Mouse (Mus musculus) left cerebral cortex, postnatal 10 days (tissue): ENCODE measurements around the gene Jtb. TPM values are rescaled to one million over a fixed set of nuclear protein-coding genes. Genes with fewer than 3 reads are reported as not detected.

ENCODE experiments used
- DNase-seq, 2 experiments: peaks; one replicate each; pipeline ENCODE4 v3.0.0; 2021 to 2022; ENCODE audit warnings: low spot score in 2 of 2, mixed read lengths in 1 of 2; ENCODE audit errors: extremely low spot score in 1 of 2
- intact Hi-C: fragments of 180-260 bp; cut with DNase I; formaldehyde crosslinking; loops from one replicate; pipeline ENCODE4 v1.15.1; 2025
- total RNA-seq, 2 experiments: library from RNA; stranded (reverse); gene quantifications; 2 replicates each; pipeline ENCODE4 v1.2.3; 2021

Jtb gene
- total RNA-seq: 10 to 100 TPM; 43.7 to 44.4 TPM

DNA sequence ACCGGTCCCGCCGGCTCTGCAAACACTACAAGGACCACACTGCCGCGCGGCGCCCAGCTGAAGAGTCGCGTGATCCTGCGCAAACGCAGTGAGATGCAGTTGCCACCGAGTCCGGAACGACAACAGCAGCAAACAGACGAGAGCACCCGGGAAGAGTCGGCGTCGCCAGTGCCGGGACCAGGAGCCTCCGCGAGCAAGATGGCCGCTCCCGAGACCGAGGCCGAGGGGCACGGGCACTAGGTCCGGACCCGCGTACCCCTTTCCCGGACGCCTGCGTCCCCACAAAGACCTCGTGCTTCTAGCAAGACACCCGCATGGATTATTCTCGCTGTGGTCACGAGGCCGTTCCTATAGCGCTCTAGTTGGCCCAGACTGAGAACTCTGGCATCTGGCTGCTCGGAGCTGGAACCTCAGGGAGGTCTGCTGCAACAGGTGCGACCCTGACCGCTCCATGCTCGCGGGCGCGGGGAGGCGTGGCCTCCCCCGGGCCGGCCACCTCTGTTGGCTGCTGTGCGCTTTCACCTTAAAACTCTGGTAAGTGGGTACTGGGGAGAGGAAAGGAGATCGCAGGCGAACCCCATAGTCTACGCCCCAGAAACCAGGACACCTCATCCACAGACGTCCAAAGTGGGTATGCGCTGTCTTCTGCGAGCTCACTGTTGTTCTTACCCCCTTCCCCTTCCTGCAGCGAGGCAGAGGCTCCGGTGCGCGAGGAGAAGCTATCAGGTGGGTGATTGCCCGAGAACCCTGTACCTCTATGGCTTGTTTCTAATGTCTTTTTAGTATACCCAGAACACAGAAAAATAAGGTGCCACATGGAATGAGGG lies at the start of gene Jtb:
Gene Jtb (plus strand): TSS at position 91 of the 827 bp plus-strand sequence.
- peak; percentile 94 for DNase-seq
- intact Hi-C loops: no loop called here

GRCm38 (mm10) chr3:90183581-90183980 lies 47.8 kb upstream of the Jtb start:
- intact Hi-C loops: no loop called here

DNA sequence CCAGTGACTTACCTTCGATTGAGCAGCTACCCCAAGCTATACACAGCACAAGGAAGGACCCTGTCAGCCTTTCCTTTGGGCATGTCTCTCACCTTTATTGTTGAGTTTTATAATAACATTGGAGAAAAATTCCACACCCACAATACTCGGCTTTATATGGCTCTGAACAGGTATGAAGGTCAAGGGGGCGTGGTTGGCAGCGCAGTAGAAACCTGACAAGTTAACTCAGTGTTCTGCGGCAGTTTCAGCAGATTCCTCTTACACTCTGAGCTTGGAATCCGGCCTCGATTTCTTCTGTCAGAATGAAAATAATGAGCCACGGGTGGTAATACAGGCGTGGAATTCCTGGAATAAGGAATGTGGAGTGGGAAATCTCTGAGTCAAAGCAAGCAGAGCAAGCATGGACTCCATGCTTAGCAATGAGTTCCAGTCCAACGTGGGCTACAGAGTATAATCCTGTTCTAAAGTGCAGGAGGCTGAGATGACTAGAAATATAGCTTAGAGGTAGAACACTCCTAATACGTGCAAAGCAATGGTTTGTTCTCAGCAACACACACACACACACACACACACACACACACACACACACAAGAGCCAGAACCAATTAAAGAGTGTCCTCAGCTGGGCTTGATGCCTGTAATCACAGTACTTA lies 40.4 kb upstream of the Jtb start:
- DNase-seq: no peak
- intact Hi-C loops: no loop called here

More at GRCm38 (mm10) chr3:90183581-90183980, 47.8 kb upstream of the Jtb start:
- peak in 1 of 2 experiments; percentile 29 for DNase-seq

DNA sequence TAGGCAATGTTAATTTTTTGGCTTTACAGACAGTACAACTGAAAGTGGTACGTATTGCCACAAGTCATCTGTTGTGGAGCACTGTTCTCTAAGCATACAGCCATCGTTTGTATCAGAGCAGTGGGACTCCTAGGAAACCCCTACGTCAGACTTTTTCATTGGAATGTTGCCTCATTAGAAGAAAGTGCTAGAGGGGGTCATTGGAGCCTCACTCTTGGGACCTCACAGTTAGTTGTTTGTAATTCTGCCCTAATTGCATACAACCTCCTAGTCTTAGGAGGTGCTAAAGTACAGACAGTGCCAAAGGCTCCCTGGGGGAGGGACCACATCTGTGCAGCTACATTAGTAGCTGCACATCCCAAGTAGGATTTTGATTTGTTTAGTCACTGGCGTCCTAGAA lies 36.6 kb upstream of the Jtb start:
- intact Hi-C loops: no loop called here
- DNase-seq: no peak

GRCm38 (mm10) chr3:90195644-90196043 lies 35.8 kb upstream of the Jtb start:
- intact Hi-C loops: no loop called here

GRCm38 (mm10) chr3:90197548-90197947 lies 33.8 kb upstream of the Jtb start:
- intact Hi-C loops: no loop called here

More at GRCm38 (mm10) chr3:90195644-90196043, 35.8 kb upstream of the Jtb start:
- DNase-seq: no peak

DNA sequence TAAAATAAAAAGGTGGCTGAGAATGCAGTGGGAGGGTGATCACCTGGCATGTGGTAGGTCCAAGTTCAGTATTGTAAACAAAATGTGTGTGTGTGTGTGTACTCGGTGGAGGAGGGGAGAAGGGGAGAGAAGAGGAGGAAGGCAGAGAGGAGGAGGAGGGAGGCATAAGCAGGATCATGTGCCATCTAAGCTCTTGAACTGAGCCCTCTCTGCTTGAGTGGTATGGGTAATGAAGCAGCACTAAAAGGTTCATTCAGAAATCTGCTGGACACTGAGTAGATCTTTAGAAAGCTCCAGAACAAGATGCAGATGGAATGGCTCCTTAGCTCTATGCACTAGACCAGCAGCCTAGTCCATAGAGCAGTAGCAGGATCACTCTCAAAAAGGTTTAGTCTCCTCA lies 28.5 kb upstream of the Jtb start:
- intact Hi-C loops: no loop called here
- DNase-seq: no peak

More at GRCm38 (mm10) chr3:90197548-90197947, 33.8 kb upstream of the Jtb start:
- DNase-seq: no peak

DNA sequence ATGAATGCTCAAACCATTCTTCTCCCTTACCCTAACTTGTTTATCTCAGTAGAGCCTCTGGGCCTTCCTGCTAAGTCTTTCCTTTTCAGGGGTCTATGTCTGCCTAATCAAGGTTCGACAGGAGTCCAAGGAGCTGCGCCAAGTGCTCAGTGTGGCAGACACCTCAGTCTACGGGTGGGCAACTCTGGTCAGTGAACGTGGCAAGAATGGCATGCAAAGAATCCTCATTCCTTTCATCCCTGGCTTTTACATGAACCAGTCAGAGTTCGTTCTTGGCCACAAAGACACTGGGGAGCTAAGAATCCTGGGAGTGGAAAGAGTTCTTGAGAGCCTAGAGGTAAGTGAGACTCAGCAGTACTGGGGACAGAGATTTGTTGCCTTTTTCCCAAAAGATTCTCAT lies 27.8 kb upstream of the Jtb start:
- no peak for DNase-seq
- intact Hi-C loops: no loop called here

- DNase-seq: no peak
- intact Hi-C loops: no loop called here
These were observed 26.8 kb upstream of the Jtb start for GRCm38 (mm10) chr3:90204582-90204981.

DNA sequence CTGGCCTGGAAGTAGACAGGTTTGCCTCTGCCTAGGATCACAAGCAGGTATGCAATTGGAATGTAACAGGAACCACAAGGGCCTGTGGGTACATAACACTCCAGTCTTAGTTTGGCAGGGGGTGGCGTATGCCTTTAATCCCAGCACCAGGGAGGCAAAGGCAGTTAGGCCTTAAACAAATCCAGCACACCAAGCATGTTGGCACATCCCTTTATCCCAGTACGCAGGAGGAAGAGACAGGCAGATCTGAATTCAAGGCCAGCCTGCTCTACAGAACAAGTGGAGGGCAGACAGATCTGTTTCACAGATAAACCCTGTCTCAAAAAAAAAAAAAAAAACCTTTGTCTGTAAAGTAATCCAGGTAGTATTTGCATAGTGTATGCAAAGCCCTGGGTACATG lies 22.7 kb upstream of the Jtb start:
- DNase-seq: no peak
- intact Hi-C loops: no loop called here

GRCm38 (mm10) chr3:90209908-90210566 lies 21.4 kb upstream of the Jtb start:
- DNase-seq: no peak
- intact Hi-C loops: no loop called here

DNA sequence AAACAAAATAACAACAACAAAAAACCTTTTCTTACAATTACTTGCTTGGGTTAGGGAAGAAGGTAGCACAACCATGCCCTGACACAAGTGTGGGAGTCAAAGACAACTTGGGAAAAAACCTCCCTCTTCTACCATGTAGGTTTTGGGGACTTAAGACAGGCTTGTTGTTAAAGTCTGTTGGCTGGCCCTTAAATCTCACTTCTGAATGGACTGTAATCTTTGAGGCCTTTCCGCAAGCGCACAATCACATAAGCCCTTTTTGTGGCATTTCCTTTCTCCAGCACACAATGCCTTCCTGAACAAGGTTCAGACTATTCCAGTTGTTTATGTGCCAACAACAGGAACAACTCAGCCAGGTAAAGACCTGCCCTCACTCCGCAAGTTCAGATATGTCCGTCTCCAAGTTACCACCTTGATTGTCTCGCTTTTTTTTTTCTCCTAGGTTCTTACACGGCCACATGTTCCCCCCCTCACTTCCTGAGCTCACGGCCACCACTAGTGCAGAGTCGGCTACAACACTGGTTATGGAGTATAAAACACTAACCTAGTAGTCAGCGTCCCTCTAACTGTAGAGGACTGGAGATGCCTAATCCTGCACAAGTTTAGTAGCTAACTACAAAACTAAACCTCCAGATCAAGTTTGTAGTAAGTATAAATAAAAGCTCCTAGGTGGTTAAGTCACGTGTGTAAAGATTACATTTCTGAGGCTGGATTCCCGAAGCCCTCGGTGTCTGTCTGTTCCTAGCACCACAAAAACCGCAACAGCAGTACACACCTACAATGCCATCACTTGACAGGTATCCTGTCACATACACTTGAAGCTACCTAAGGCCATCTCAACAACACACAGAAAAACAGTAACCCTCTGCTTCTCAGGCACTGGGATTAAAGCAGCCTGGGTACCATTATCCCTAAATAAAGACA lies 19.7 kb upstream of the Jtb start:
- intact Hi-C loops: no loop called here
- no peak for DNase-seq

DNA sequence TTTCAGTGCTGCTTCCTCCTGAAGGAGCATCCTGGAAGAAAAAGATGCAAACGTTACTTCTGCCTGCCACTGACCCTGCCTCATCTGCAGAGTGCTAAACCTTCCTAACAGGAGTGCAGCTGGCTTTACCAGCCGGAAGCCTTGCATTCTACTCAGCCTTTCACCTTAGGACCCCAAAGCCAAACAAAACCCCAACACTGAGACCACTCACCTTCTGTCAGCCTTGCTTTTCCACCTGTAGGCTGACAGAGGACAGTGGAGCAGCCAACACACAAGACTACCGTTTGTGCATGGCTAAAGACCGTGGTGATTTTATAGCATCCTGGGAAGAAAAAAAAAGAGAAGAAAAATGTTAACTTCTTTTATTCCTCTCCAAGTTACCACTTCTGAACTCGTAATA lies 18.7 kb upstream of the Jtb start:
- intact Hi-C loops: no loop called here
- no peak for DNase-seq

- DNase-seq: peak; percentile 88 to 94
- intact Hi-C loops: no loop called here
These were observed 18.0 kb upstream of the Jtb start, which contains the start of the genes Rps27 and Rab13 for GRCm38 (mm10) chr3:90213377-90213866. Rps27 (minus strand) TSS chr3:90213651. Rab13 (plus strand) TSS chr3:90213695.

GRCm38 (mm10) chr3:90213956-90214684 lies 17.3 kb upstream of the Jtb start:
- peak in 1 of 2 experiments; percentile 30 for DNase-seq
- intact Hi-C loops: no loop called here

- intact Hi-C loops: loop anchor here (5.0 kb wide), 1 partner anchor 156 kb away; no protein-coding TSS in a partner anchor
- DNase-seq: no peak
These were observed 15.5 kb upstream of the Jtb start for GRCm38 (mm10) chr3:90215825-90216380.

DNA sequence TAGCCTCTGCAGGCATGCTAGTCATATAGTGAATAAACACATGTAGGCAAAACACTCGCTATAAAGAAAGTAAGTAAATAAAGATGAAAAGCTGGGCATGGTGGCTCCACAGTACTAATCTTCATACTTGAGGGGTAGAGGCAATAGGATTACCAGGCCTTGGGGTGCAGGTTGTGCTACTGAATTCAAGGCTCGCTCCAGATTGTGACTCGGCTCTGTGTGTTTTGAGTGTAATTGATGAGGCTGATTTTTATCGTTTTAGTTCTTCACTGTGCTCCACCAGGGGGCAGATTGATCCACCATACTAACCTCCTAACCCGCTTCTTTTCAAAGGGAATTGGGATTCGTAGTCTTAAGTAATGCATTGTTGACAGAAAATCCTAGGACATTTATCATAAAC lies 11.3 kb upstream of the Jtb start:
- DNase-seq: peak; percentile 33 to 43
- intact Hi-C loops: no loop called here
